Mouse (Mus musculus): ENCODE results near the gene Rptor. TPM values are rescaled to one million over a fixed set of nuclear protein-coding genes. Genes with fewer than 3 reads are reported as not detected.

The Rptor gene
- total RNA-seq, 2 experiments from 2014 or later = 63.1 to 64.1 TPM

GRCm38 (mm10) chr11:119839411-119840342 lies 237.0 kb downstream of the Rptor start:
- no peak for DNase-seq (ENCODE audit: low spot score in 2 of 2)

DNA sequence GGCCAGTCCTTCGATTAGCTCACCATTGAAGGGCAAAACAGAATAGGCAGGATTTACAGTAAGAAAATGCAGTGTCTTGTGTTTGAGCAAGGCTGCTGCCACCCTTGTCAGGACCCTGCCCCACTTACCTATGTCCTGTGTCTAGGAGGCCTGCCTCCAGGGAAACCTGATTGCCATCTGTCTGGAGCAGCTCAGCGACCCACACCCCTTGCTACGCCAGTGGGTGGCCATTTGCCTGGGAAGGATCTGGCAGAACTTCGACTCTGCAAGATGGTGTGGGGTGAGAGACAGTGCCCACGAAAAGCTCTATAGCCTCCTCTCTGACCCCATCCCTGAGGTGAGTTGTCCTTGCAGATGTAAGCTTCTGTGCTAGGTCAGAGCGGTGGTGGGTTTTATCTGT lies 243.9 kb downstream of the Rptor start:
- no peak for DNase-seq (ENCODE audit: low spot score in 2 of 2)

GRCm38 (mm10) chr11:119847076-119847475 lies 244.4 kb downstream of the Rptor start:
- no peak for DNase-seq (ENCODE audit: low spot score in 2 of 2)

- no peak for DNase-seq (ENCODE audit: low spot score in 2 of 2)
Measured at GRCm38 (mm10) chr11:119847569-119847968, 244.9 kb downstream of the Rptor start.

- DNase-seq (ENCODE audit: low spot score in 2 of 2) = no peak
Measured at GRCm38 (mm10) chr11:119848189-119848588, 245.5 kb downstream of the Rptor start.

DNA sequence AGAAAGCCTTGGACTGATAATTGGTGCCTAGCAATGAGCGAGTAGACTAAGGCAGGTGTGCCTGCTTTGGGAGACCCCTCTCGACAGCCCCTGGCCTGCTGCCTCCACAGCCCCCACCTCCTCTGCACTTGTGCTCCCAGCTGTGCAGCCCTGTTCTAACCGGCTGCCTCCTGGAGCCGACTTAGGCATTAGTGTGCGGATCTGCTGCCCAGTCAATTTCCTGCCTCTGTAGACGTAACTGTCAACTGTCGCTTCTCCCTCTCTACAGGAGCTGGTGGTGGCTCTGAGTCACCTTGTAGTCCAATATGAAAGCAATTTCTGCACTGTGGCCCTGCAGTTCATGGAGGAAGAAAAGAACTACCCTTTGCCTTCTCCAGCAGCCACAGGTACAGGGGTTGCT lies 253.3 kb downstream of the Rptor start:
- no peak for DNase-seq (ENCODE audit: low spot score in 2 of 2)

DNA sequence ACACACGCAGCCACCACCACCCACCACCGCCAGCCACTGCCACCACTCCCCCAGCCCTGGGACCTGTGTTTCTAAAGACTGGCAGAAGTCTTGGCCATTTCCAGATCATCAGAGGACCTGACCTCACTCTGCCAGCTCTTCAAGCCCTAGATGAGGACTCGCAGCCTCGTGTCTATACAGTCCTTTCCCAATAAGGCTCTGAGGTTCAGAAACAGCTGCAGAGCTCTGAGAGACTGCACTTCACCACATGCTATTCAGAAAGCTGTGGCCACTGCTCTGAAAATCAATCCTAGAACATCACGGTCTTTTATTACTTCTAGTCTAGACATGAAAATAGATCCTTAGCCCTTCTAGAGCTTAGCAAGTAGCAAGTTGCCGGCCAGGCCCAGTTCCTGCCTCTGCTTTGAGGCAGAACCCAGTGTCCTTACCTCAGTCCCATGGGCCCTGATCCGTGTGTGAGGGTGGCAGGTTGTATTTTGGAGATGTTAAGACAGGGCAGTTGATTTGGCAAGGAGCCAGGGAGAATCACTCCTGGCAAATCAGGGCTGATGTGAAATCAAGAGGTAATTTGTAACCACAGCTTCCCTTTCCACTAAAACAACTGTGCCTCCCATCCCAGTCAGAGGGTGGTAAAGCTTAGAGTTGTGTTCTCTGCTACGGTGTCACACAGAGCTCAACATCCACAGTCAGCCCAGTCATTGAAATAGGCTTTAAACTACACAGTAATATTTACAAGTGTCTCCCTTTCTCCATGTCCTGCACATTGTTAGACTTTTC lies 260.0 kb downstream of the Rptor start:
- DNase-seq (ENCODE audit: low spot score in 2 of 2) = no peak

DNA sequence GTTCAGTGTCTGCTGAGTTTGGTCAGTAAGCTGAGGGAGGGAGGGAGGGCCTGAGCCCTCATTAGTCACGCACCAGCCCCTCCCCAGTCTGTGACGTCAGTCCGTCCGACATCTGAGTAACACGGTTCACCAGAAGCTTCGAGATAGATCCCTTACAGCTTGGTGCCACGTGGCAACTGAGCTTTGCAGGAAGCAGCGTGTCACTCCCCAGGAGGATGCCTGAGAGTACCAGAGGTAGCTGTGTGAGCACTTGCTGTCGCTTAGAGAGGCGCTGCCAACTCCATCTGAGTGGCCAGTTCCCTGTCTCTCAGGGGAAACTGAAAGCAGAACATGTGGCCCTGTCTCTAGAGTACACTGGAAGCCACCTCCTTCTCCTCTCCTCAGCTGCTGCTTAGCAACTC lies 260.7 kb downstream of the Rptor start:
- no peak for DNase-seq (ENCODE audit: low spot score in 2 of 2)

- DNase-seq (ENCODE audit: low spot score in 2 of 2) = no peak
Measured at GRCm38 (mm10) chr11:119866837-119867236, 264.1 kb downstream of the Rptor start.

GRCm38 (mm10) chr11:119868138-119868537 lies 265.4 kb downstream of the Rptor start:
- DNase-seq (ENCODE audit: low spot score in 2 of 2) = no peak

GRCm38 (mm10) chr11:119868556-119868955 lies 265.9 kb downstream of the Rptor start:
- DNase-seq (ENCODE audit: low spot score in 2 of 2) = no peak

GRCm38 (mm10) chr11:119871141-119871540 lies 268.4 kb downstream of the Rptor start:
- DNase-seq (ENCODE audit: low spot score in 2 of 2) = no peak

DNA sequence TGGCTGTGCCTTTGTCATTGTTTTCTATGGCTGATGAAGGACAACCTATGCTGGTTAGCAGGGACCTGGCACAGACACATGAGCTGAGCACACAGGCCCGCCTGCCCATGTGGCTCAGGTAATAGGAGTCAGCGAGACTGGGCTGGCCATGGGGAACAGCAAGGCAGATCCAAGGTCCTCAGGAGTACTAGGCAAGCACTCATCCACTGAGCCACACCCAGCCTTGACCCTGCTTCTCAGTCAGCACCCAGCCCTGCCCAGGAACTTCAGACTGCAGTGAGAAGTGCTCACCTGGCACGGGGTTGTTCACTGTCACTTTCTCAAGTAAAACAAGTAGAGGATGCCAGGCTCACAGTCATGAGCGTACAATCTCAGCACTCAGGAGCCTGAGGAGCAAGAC lies 270.9 kb downstream of the Rptor start:
- DNase-seq (ENCODE audit: low spot score in 2 of 2) = no peak

DNA sequence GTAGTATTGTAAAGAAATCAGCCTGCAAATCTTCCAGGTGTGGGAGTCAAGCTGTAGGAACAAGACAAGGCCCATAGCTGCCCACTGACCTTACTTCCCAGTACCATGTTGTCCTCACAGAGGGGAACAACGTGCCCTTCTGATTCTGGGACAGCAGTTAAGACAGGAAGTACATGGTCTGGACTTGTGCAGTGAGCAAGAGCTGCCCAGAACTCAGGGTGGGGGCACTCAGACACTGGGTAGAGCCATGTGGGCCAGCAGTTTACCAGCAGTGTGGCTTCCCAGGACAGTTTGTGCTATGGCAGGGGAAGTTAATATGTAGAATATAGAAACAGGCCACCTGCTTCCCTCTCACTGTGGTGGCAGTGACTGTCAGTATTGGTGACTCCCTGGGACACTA lies 272.1 kb downstream of the Rptor start:
- DNase-seq (ENCODE audit: low spot score in 2 of 2) = no peak

DNA sequence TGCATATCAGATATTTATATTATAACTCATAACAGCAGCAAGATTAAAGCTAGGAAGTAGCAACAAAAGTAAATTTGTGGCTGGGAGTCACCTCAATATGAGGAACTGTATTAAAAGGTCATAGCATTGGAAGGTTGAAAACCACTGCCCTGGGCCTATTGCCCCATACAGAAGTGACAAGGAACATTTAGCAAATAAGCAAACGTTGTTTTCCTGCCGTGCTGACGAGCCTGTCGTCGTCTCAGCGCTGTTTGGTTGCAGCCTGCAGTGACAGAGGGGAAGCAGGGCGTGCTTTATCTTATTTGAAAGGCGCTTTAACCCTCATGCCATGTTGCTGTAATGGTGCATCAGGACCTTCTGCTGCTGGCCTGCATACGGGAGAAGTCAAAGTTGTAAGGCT lies 273.0 kb downstream of the Rptor start:
- DNase-seq (ENCODE audit: low spot score in 2 of 2) = no peak

- DNase-seq (ENCODE audit: low spot score in 2 of 2) = no peak
Measured at GRCm38 (mm10) chr11:119877124-119877523, 274.4 kb downstream of the Rptor start.

DNA sequence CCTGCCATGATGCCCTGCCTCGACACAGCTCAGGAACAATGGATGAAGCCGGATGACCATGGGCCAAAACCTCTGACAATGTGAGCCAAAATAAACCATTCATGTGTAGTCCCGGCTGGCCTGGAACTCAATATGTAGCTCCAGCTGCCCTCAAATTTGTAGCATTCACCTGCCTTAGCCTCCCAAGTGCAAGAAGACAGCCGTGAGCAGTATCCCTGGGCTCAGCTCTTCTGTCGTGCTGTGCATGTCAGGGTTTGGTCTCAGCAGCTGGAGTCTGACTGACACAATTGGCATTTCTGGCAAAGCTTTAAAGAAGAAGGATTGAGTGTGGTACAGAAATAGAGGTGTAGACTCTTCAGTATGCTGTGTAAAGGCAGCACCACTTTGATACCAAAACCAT lies 276.9 kb downstream of the Rptor start:
- DNase-seq (ENCODE audit: low spot score in 2 of 2) = no peak

DNA sequence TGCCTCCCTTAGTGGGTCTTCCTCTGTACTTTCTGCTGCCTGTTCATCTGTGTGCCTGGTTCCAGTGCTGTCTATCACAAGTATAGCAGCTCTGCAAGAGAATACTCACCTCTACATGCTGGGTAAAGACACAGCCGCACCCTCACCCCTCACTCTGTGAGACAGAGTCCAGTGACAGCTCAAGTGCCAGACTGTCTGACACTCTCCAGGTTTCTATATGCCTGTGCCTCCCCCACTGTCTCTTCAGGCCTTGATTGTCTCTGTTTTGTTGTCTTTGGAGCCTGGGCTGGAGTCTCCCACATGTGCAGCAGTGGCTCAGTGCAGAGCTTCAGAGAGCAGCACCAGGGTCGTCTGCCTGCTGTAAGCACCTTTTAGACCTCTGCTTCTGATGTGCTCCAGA lies 280.9 kb downstream of the Rptor start:
- no peak for DNase-seq (ENCODE audit: low spot score in 2 of 2)

GRCm38 (mm10) chr11:119889966-119890365 lies 287.3 kb downstream of the Rptor start:
- no peak for DNase-seq (ENCODE audit: low spot score in 2 of 2)

DNA sequence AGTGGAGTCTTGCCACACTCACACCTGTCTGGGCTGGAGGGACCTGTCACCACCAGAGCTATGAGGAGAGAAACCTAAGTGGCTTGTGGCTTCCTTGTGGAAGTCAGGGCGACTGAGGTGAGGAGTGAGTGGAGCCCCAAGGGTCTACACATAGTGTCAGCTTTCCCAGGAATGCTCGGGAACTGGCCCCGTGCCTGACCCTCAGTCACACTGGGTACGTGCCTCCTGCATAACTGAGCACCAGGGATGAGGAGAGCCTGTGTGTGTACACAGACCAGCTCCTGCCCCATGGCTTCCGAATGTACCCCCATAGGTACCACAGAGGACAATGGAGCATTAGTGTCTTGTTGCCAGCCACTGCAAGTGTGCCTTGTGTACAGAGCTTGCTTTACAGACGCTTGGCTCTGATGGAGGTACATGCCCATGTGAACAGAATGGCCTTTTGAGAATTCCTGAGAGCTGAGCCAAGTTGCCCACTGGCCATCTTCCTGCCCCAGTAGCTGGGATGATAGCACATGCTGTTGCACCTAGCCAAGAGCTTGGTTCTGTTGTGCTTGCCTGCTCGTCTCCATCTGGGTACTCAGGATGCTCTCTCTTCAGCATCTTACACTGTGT lies 289.0 kb downstream of the Rptor start:
- no peak for DNase-seq (ENCODE audit: low spot score in 2 of 2)

- DNase-seq (ENCODE audit: low spot score in 2 of 2) = no peak
Measured at GRCm38 (mm10) chr11:119893667-119894236, 291.0 kb downstream of the Rptor start.

Measured in left cerebral cortex, adult 18-20 months (tissue).